Mouse (Mus musculus) cerebellum, adult 8-10 months (tissue): ENCODE measurements at regions not wholly inside any gene's neighbourhood (a gene's known extent, or its start where the extent isn't known, plus 50 kb on each side); places are given as distances from the start of the nearest gene placed in this dataset.

ENCODE experiments used
- DNase-seq: peaks from one replicate; pipeline ENCODE4 v3.0.0; 2022

DNA sequence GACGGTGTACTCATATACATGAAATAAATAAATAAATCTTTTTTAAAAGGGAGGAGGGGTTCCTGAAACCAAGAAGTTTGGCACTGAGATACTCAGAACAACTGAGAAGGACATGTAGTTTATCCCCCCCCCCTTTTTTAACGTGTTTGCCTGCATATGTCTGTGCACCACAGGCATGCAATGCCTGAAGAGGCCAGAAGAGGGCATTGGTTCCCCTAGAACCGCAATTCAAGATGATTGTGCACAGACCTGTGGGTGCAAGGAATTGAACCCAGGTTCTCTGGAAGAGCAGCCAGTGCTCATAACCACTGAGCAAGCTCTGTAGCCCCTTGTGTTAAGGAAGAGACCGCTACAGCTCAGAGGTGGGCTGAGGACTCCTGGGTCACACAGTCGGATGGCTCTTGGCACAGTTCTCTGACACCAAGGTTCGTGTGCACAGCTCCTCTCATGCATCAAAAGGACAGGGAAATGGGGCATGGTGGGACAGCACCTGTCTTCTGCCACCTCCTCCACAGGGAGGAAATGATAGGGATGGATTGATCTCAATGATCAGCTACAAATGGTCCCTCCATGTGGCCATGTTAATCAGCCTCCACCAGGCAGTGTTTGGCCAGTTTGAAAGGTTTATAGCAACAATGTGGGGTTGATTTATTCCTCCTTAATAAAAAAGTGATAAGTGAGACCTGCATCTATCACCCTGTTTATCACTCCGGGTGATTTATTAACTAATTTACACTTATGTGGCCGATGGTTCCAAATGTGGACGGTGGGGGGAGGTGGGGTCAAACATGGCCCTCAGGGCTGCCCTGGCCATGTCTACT lies 58.5 kb upstream of the Top1 start:
- DNase-seq = no peak

DNA sequence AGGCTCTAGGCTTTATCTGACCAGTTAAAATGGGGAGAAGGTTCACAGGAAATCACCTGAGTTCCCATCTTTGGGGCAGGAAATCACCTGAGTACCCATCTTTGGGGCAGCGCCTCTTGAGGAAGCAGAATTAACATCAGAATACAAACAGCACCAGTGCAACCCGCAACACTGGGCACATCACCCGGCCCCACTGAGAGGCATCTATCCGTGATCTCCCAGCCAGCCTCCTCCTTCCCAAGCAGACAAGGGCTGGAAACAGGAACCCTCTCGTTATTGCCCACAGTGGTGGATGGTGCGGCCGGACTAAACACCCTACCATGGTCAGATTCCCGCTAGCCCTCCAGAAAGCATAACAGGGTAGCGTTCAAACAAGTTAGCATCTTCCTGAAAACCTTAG lies 57.3 kb upstream of the Top1 start:
- no peak for DNase-seq

DNA sequence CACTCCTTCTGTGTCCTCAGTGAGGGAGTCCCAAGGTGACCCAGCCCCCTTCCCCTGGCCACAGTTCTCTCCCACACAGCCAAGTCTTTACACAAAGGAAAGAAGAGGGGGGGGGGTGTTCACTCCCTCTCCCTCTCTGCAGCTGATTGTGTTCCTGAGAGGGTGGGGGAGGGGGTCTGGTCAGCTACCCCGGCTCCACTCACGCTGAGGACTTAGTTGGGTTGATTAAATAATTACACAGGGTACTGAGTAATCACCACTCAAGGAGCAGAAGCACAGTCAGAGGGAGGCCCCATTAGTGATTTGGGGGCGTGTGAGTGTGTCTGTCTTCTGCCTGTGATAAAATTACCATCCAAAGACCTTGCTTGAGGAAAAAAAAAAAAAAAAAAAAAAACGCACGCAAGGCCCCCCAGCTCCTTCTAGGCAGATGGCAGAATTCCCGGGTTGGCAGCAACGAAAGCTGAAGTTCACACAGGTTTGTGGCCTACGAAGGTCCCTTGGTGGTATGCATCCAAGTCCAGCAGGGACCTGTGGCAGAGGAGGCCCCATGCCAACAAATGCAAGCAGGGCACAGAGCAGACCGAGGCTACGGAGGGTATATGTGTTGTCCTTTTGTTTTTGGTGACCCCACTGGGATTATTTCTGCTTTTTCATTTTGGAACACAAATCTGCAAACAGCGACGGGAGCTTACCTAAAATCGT lies 55.3 kb upstream of the Top1 start:
- no peak for DNase-seq

- DNase-seq = no peak
These were observed 54.1 kb upstream of the Top1 start for GRCm38 (mm10) chr2:160591446-160592180.

GRCm38 (mm10) chr2:160593035-160593434 lies 52.7 kb upstream of the Top1 start:
- peak; percentile 60 for DNase-seq
